Mouse (Mus musculus) C2C12 (cell line): ENCODE results near the gene Rfx7.

ENCODE experiments used
- CEBPB ChIP-seq: IDR thresholded peaks from one replicate; pipeline ENCODE4 v1.6.1; 2011; ENCODE audit warnings: low read depth, mild to moderate bottlenecking, control low read depth, moderate library complexity
- CTCF ChIP-seq: IDR thresholded peaks from one replicate; pipeline ENCODE4 v1.5.1; 2011; ENCODE audit not compliant: control insufficient read depth, insufficient read depth, insufficient read length
- FOSL1 ChIP-seq: IDR thresholded peaks from one replicate; pipeline ENCODE4 v1.8.0; 2011; ENCODE audit warnings: mild to moderate bottlenecking, low read length; ENCODE audit not compliant: poor library complexity, insufficient read depth, severe bottlenecking
- MAX ChIP-seq: IDR thresholded peaks from one replicate; pipeline ENCODE4 v1.6.1; 2011; ENCODE audit warnings: mild to moderate bottlenecking, control low read depth
- MYOD1 ChIP-seq: IDR thresholded peaks from one replicate; pipeline ENCODE4 v1.6.1; 2011; ENCODE audit warnings: low read depth; ENCODE audit not compliant: control insufficient read depth, insufficient read length

DNA sequence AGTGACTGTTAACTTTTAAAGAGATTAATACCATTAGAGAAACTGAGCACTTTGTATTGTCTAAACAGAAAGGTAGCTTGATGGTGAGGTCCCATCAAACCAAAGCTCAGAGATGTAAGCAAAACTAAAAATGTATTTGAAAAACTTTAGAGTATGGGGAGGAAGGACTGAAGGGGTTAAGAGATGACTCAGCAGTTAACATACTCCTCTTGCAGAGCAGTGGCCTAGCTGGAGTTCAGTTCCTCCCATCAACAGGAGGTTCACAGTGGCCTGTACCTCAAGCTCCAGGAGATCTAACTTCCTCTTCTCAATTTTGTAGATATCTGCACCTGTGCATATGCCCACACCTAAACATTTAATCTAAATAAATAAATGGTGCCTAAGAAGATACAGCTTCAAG, 11.6 kb downstream of the Rfx7 start:
- no peak for TF ChIP-seq MAX
- no peak for TF ChIP-seq CTCF
- no peak for TF ChIP-seq FOSL1
- TF ChIP-seq MYOD1, result no peak
- TF ChIP-seq CEBPB, result no peak
